Mouse (Mus musculus): ENCODE measurements at regions not wholly inside any gene's neighbourhood (a gene's known extent, or its start where the extent isn't known, plus 50 kb on each side); places are given as distances from the start of the nearest gene placed in this dataset.

GRCm38 (mm10) chr3:117450559-117450958 is 89.9 kb upstream of the Plppr4 start:
- H3K4me3 ChIP-seq (ENCODE audit: insufficient read depth, low read length) = no peak overlapping the region
- no peaks in the 10 kb centered on the region for H3K4me1 ChIP-seq (ENCODE audit: control insufficient read depth, insufficient read depth, low read length)
- TF ChIP-seq CTCF (IDR thresholded peaks at IDR 0.05; ENCODE audit: low read depth, low read length) (no peak), POLR2A (IDR thresholded peaks at IDR 0.05; ENCODE audit: borderline replicate concordance, low read depth, low read length) (no peak)
- H3K27ac ChIP-seq (ENCODE audit: insufficient read depth, low read depth, low read length) = no peak overlapping the region

- TF ChIP-seq POLR2A (IDR thresholded peaks at IDR 0.05; ENCODE audit: borderline replicate concordance, low read depth, low read length) (no peak), CTCF (IDR thresholded peaks at IDR 0.05; ENCODE audit: low read depth, low read length) (no peak)
- Histone ChIP-seq H3K4me3 (ENCODE audit: insufficient read depth, low read length) (no peak overlapping the region), H3K27ac (ENCODE audit: insufficient read depth, low read depth, low read length) (no peak overlapping the region), H3K4me1 (ENCODE audit: control insufficient read depth, insufficient read depth, low read length) (no peaks in the 10 kb centered on the region)
These were observed 81.2 kb upstream of the Plppr4 start for GRCm38 (mm10) chr3:117441887-117442286.

GRCm38 (mm10) chr3:117440294-117440693 is 79.6 kb upstream of the Plppr4 start:
- H3K4me3 ChIP-seq (ENCODE audit: insufficient read depth, low read length) = no peak overlapping the region
- TF ChIP-seq CTCF (IDR thresholded peaks at IDR 0.05; ENCODE audit: low read depth, low read length) (no peak), POLR2A (IDR thresholded peaks at IDR 0.05; ENCODE audit: borderline replicate concordance, low read depth, low read length) (no peak)
- H3K4me1 ChIP-seq (ENCODE audit: control insufficient read depth, insufficient read depth, low read length) = no peaks in the 10 kb centered on the region
- H3K27ac ChIP-seq (ENCODE audit: insufficient read depth, low read depth, low read length) = no peak overlapping the region

- Histone ChIP-seq H3K27ac (ENCODE audit: insufficient read depth, low read depth, low read length) (no peak overlapping the region), H3K4me3 (ENCODE audit: insufficient read depth, low read length) (no peak overlapping the region), H3K4me1 (ENCODE audit: control insufficient read depth, insufficient read depth, low read length) (no peaks in the 10 kb centered on the region)
- TF ChIP-seq POLR2A (IDR thresholded peaks at IDR 0.05; ENCODE audit: borderline replicate concordance, low read depth, low read length) = no peak
- peak; percentile 34; the same call in 1 of the 2 replicates for TF ChIP-seq CTCF (IDR thresholded peaks at IDR 0.05; ENCODE audit: low read depth, low read length)
These were observed 77.9 kb upstream of the Plppr4 start for GRCm38 (mm10) chr3:117438473-117439114.

- Histone ChIP-seq H3K4me1 (ENCODE audit: control insufficient read depth, insufficient read depth, low read length) (no peaks in the 10 kb centered on the region), H3K4me3 (ENCODE audit: insufficient read depth, low read length) (no peak overlapping the region), H3K27ac (ENCODE audit: insufficient read depth, low read depth, low read length) (no peak overlapping the region)
- TF ChIP-seq CTCF (IDR thresholded peaks at IDR 0.05; ENCODE audit: low read depth, low read length) = no peak
- TF ChIP-seq POLR2A (IDR thresholded peaks at IDR 0.05; ENCODE audit: borderline replicate concordance, low read depth, low read length) = no peak
These were observed 63.9 kb upstream of the Plppr4 start for GRCm38 (mm10) chr3:117424526-117424925.

GRCm38 (mm10) chr3:117412896-117413747 is 52.4 kb upstream of the Plppr4 start:
- Histone ChIP-seq H3K27ac (ENCODE audit: insufficient read depth, low read depth, low read length) (no peak overlapping the region), H3K4me1 (ENCODE audit: control insufficient read depth, insufficient read depth, low read length) (no peaks in the 10 kb centered on the region), H3K4me3 (ENCODE audit: insufficient read depth, low read length) (no peak overlapping the region)
- no peak for TF ChIP-seq CTCF (IDR thresholded peaks at IDR 0.05; ENCODE audit: low read depth, low read length)
- TF ChIP-seq POLR2A (IDR thresholded peaks at IDR 0.05; ENCODE audit: borderline replicate concordance, low read depth, low read length) = no peak
